Mouse (Mus musculus): ENCODE measurements at regions not wholly inside any gene's neighbourhood (a gene's known extent, or its start where the extent isn't known, plus 50 kb on each side); places are given as distances from the start of the nearest gene placed in this dataset.
"Not testable (repeated sequence)": the region's sequence is repeated elsewhere in the genome, so short reads cannot be mapped to it uniquely, and the experiment has no call there.

GRCm38 (mm10) chr11:22458951-22459703 is 52.8 kb upstream of the Tmem17 start:
- Histone ChIP-seq H3K27me3 (ENCODE audit: insufficient read depth, low read length) (no peaks in the 10 kb centered on the region), H3K4me2 (replicated peaks; ENCODE audit: low read depth, low read length) (no peak overlapping the region), H3K9me3 (ENCODE audit: low read length) (no peaks in the 10 kb centered on the region), H3K36me3 (ENCODE audit: insufficient read depth, low read length) (no peaks in the 10 kb centered on the region), H3K4me3 (ENCODE audit: low read length) (no peak overlapping the region), H3K4me1 (ENCODE audit: insufficient read depth, low read length) (no peaks in the 10 kb centered on the region), H3K9ac (replicated peaks; ENCODE audit: low read length) (no peak overlapping the region), H3K27ac (ENCODE audit: low read length) (no peak overlapping the region)
- ATAC-seq (ENCODE audit: low FRiP score, low TSS enrichment): no peak
- 78% methylated on average over 5 of the region's 5 CpGs for WGBS

- ATAC-seq (ENCODE audit: low FRiP score, low TSS enrichment); H3K4me2 ChIP-seq (replicated peaks; ENCODE audit: low read depth, low read length); H3K9ac ChIP-seq (replicated peaks; ENCODE audit: low read length); H3K27ac ChIP-seq (ENCODE audit: low read length); H3K36me3 ChIP-seq (ENCODE audit: insufficient read depth, low read length); H3K4me1 ChIP-seq (ENCODE audit: insufficient read depth, low read length); H3K4me3 ChIP-seq (ENCODE audit: low read length); H3K9me3 ChIP-seq (ENCODE audit: low read length); H3K27me3 ChIP-seq (ENCODE audit: insufficient read depth, low read length): not testable (repeated sequence)
- 84% methylated on average over 8 of the region's 8 CpGs for WGBS
These were observed 50.7 kb upstream of the Tmem17 start for GRCm38 (mm10) chr11:22461019-22461735.
